Comparison of ENCODE assay signal across 18 mouse cellular contexts in genomic region chr12:26146336-26146735, GRCm38 (mm10).
"Had no signal": no experiment of that assay in that cellular context is flagged by ENCODE, and none has a peak within 500 bp of the region (broad histone marks: within the 10 kb centered on the region; RNA-seq: fewer than 3 reads in every experiment).

No protein-coding gene starts in this region.

- ATAC-seq: midbrain, embryonic 16.5 days had no signal

- H3K9ac ChIP-seq: lung, embryonic 14.5 days; midbrain, embryonic 12.5 days; neural tube, embryonic 12.5 days had no signal

- DNase-seq: lung, adult 18-20 months; lung, embryonic 14.5 days; lung, postnatal 10 days; lung, postnatal 4 days; midbrain, embryonic 14.5 days; retina, postnatal 1 day; right cerebral cortex, adult 18-20 months; right cerebral cortex, postnatal 25 days; right cerebral cortex, postnatal 4 days; spleen, adult 18-20 months; thymus, adult 18-20 months; thymus, postnatal 14 days; thymus, postnatal 36 days had no signal

- H3K27me3 ChIP-seq: midbrain, embryonic 12.5 days; neural tube, embryonic 12.5 days had no signal

- H3K4me3 ChIP-seq: midbrain, embryonic 10.5 days; midbrain, embryonic 12.5 days; myocyte; neural tube, embryonic 12.5 days had no signal

- H3K9me3 ChIP-seq: midbrain, embryonic 10.5 days; midbrain, embryonic 12.5 days; neural tube, embryonic 12.5 days had no signal

- H3K36me3 ChIP-seq: midbrain, embryonic 10.5 days; midbrain, embryonic 12.5 days; neural tube, embryonic 12.5 days had no signal

- H3K27ac ChIP-seq: midbrain, embryonic 10.5 days; midbrain, embryonic 12.5 days; neural tube, embryonic 12.5 days had no signal

- H3K4me1 ChIP-seq: midbrain, embryonic 10.5 days; midbrain, embryonic 12.5 days; neural tube, embryonic 12.5 days had no signal

- H3K4me2 ChIP-seq: lung, embryonic 14.5 days; midbrain, embryonic 12.5 days; neural tube, embryonic 12.5 days had no signal
